Mouse (Mus musculus): ENCODE data around the gene Ctnnbip1.

The Ctnnbip1 gene

GRCm38 (mm10) chr4:149561986-149562904, 44.2 kb downstream of the Ctnnbip1 start:
- DNase-seq (ENCODE audit: low read depth, low spot score): no peak

GRCm38 (mm10) chr4:149562905-149563347, 44.9 kb downstream of the Ctnnbip1 start:
- DNase-seq (ENCODE audit: low read depth, low spot score): no peak

GRCm38 (mm10) chr4:149563941-149564361, 45.9 kb downstream of the Ctnnbip1 start:
- no peak for DNase-seq (ENCODE audit: low read depth, low spot score)

- DNase-seq (ENCODE audit: low read depth, low spot score): no peak
Observed at GRCm38 (mm10) chr4:149564452-149565407, 46.7 kb downstream of the Ctnnbip1 start.

- no peak for DNase-seq (ENCODE audit: low read depth, low spot score)
Observed at GRCm38 (mm10) chr4:149567432-149568026, 49.5 kb downstream of the Ctnnbip1 start.

DNA sequence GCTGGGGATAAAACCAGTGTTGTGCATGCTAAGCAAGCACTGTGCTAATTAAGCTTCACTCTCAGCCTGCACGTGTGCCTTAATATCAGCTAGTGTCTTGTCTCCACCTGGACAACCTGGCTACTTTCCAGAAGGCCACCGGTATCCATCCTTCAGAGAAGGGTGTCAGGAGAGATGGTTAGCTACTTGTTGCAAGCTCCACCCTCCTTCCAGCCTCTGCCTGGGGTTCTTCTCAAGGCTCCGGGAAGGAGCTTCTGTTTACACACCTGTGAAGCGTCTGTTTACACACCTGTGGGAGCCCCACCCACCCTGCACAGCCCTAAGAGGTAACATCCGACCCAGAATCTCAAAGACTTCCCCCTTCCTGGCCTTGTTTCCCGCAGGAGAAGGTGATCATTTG, 50.6 kb downstream of the Ctnnbip1 start:
- DNase-seq (ENCODE audit: low read depth, low spot score): no peak

DNA sequence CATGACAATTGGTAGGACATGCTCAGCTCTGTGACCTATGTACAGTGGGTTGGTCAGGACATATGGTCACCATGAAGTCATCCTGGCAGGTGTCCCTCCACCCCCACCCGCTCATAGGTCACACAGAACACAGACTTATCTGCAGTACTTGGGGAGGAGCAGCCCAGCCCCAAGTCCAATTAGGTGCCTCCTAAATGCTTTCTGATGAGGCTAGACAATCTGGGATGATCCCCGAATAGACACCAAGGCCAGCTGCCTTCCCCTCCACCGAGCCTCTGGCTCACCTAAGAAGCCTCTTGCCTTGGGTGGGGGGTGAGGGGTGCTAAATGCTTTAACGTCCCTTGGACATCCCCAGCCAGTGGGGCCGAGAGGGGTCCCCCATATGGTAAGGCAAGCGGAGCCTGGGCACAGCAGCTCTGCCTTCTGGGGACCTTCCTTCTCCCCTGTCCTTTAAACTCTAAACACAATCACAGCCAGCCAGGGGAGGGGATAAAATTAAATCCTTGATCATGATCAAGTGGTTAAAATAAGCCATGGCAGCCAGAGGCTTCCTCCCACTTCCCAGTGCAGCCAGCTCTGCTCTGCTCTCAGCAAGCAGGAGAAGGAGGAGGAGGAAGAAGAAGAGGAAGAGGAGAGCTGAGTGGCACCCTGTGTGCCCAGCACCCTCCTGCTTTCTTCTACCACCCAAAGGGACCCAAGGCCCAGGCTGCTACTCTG, 51.9 kb downstream of the Ctnnbip1 start:
- DNase-seq (ENCODE audit: low read depth, low spot score): no peak

DNA sequence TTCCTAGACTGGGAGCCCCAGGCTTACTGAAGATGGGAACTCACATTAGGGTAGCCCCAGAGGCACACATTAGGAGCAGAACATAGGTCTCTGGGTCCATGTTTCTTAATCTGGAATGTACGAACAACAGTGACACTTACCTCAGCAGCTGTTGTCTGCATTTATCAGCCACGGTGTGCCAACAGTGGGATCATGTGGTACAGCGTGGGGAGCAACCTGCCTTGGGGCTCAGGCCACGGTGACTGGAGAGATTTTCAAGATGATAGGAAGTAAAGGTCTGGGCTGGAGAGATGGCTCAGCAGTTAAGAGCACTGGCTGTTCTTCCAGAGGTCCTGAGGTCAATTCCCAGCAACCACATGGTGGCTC, 52.4 kb downstream of the Ctnnbip1 start:
- no peak for DNase-seq (ENCODE audit: low read depth, low spot score)

DNA sequence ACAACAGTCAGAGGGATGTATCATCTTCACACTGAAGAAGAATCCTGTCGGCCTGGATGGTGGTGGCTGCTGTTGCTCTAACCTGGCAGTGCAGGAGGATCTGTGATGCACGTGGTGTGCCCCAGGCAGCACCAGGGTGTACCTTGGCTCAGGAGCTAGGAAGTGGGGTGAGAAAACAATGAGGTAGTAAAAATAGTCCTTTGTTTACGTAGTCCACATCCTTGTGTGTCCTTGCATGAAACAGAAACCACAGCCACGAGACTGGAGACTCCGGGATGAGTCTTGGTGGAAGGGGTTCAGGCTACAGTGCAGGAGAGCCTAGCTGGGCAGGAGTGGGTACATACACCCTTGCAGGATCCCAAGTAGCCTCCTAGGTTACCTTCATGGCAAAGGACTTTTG, 53.2 kb downstream of the Ctnnbip1 start:
- no peak for DNase-seq (ENCODE audit: low read depth, low spot score)

DNA sequence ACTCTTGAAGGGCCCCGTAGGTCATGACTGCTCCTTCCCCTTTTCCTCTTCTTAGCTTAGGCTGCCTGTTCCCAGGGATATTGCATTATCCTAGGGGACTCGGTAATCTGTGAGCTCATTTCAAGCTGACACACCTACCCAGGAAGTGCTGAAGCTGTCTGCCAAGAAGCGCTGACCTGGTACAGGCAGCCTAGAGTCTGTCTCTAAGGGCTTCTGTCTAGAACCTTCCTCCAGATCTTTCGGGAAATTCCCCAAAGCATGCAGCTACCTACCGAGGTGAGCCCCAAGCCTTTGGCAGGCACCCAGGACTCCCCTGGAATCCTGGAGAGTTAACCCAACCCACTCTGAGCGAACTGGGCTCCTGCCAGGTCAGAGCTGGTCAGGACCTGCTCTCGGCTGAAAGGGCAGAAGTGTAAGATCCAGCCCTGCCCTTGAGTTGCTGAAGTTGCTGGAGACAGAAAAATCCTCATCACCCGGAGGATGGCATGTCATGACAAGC, 53.7 kb downstream of the Ctnnbip1 start:
- DNase-seq (ENCODE audit: low read depth, low spot score): no peak

DNA sequence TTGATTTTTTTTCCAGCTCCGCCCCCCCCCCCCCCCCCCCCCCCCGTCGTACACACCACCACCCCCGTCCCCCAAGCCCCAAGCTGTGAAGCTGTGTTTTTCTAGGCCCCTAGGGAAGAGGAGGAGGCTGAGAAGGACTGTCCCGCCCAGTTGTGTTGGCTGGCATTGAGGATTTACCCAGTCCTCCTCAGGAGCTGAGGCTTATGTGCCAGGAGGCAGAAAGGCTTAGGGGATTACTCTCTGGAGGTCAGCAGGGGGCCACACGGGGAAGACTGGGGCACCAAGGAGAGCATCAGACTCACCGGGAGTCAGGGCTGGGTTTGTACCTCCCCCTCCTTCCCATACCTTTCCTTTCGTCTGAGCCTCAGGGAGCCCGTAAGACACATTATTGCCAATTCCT, 54.4 kb downstream of the Ctnnbip1 start:
- no peak for DNase-seq (ENCODE audit: low read depth, low spot score)

DNA sequence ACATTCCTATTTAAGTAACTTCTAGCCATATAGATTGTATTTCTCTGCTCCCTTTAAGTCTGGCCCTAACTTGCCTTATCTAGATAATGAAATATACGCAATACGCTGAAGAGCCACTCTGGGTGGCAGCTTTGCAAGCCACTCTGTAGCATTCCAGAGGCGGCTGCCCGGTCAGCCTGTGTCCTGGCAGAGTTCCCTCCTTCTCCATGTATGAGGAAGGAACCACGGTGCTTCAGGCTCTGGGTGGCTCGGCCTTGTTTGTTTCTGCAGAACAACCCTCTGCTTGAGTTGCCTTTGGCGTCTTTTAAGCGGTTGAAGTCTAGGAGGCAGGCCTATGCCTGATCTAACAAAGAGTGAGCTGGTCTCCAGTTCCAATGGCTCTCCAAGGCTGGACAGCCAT, 54.8 kb downstream of the Ctnnbip1 start:
- DNase-seq (ENCODE audit: low read depth, low spot score): no peak

DNA sequence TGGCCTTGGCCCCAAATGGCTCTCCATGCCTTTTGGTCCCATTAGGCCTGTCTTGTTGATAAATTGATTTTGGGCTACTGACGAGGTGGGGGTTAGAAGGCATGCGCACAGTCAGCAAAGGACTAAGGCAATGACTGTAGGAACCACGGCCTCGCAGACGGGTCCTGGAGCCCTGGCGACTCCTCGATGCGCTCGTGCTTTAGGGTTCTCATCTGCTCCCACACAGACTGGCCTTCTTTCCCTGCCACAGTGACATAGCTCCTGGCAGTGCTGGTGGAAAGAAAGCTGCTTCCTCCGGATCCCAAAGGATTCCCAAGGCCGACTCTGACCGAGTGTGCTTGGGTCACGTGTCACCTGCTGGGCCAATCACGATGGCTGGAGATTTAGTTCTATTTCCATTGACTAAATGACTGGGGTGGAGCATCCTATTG, 56.4 kb downstream of the Ctnnbip1 start:
- DNase-seq (ENCODE audit: low read depth, low spot score): no peak

GRCm38 (mm10) chr4:149576061-149576460, 58.0 kb downstream of the Ctnnbip1 start:
- DNase-seq (ENCODE audit: low read depth, low spot score): no peak

GRCm38 (mm10) chr4:149576993-149577548, 59.0 kb downstream of the Ctnnbip1 start:
- DNase-seq (ENCODE audit: low read depth, low spot score): no peak

DNA sequence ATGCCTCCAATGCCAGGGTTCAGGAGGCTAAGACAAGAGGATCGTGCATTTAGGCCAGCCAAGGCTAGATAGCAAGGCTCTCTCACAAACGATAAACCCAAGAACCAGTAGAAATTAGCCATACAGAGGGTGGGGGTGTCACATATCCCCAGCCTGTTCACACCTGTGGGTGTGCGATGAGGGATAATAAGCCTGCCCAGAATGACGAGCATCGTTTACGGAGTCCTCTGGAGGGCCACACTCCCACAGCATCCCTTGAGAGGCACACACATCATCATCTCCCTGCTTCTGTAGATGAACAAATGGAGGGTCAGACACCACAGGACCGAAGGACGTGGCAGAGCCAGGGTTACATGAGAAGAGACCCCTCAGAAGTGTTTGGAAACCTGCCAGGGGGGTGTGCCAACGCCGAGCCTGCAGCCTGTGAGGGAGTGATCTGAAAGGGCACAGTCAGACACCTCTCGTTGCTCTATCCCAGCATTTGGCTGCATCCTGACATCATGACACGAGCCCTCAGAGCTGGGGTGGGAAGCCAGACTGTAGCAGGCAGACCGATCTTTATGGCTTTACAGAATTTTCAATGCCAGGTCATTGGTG, 60.1 kb downstream of the Ctnnbip1 start:
- DNase-seq (ENCODE audit: low read depth, low spot score): no peak

DNA sequence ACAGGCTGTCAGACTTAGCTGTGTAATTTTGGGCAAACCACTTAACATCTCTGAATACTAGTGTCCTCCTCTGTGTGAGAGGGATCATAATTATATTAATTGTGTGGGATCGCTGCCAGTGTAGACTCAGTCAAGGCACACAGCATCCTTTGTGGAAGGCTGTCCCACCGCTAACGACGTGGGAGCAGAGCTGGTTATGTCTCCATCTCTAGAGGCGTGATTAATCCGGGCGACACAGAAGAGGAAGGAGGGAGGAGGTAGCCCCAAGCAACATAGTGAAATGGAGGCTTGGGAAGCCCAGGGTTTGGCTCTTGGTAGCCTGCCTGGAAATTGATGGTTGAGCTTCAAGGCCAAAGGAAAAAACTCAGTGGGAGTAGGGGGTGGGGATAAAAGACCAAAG, 60.8 kb downstream of the Ctnnbip1 start:
- no peak for DNase-seq (ENCODE audit: low read depth, low spot score)

DNA sequence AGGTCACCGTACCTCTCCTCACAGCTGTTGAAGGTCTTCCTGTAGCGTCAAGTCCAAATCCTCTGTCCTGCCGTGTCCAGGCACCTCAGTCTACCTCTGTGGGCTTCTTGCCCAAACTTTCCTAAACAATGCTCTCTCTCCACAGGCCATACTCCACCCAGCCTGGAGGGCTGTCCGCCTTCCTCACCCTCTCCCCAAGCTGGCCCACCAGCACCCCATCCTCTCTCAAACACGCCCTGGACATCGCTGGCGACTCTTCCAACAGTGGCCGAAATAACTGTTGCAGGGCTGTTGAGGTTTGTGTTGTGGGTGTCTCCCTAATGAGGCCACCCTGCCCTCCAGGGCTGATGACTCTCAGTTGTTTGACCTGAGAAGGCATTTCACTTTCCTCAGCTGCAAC, 67.2 kb downstream of the Ctnnbip1 start:
- DNase-seq (ENCODE audit: low read depth, low spot score): no peak

DNA sequence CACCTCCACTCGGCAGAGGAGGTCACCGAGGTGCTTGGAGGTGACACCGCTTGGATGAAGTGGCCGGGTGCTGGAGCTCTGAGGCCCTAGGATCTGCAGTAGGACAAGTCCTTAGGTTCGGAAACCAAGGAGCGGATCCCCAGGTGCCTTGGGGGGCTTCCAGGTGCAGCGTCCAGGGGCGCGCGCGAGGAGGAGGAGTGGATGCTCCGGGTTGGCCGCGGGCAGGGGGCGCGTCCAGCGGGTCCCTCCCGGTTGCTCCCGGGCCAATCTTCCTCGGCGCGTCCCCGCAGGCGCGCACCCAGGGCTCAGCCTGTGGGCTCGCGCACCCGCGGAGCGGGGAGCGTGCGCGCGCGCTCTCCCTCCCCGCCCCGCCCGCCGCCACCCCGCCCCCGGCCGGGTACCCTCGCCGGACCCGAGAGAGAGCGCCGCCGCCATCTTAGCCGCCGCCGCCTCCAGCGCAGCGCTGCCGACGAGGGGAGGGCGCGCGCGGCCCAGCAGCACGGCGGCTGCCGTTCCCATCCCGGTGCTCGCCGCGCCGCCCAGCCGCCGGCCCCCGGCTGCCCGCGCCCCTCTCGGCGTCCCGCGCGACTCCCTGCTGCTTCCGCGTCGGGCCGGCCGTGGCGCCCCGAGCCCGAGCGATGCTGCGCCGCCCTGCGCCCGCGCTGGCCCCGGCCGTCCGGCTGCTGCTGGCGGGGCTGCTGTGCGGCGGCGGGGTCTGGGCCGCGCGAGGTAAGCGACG, 68.2 kb downstream of the Ctnnbip1 start, which contains the start of gene Clstn1:
Clstn1 (plus strand) TSS at position 425 of the 739 bp plus-strand sequence.
- DNase-seq (ENCODE audit: low read depth, low spot score): no peak

All from c-Kit-negative CD71-positive TER-119-positive erythroid progenitor cells, embryonic 14.5 days (primary cell).